Mouse (Mus musculus) CH12.LX (cell line): ENCODE measurements around the gene S100a13. TPM values are rescaled to one million over a fixed set of nuclear protein-coding genes. Genes with fewer than 3 reads are reported as not detected.

Source experiments
- DNase-seq: peaks from one replicate; pipeline ENCODE4 v3.0.0-alpha.2; 2013; ENCODE audit errors: extremely low read depth
- H3K27ac ChIP-seq: 2 replicates; pipeline ENCODE4 v1.5.1; 2012; ENCODE audit warnings: low read depth, mild to moderate bottlenecking, control low read depth, moderate library complexity; ENCODE audit not compliant: insufficient read depth
- H3K27me3 ChIP-seq: replicated peaks from 2 replicates; pipeline ENCODE3; 2012; ENCODE audit warnings: inconsistent platforms
- H3K36me3 ChIP-seq, 2 experiments: replicated peaks in 1 of 2; 2 replicates each; pipeline versions ENCODE3 to v1.6.1; 2012; ENCODE audit warnings: inconsistent platforms in 1 of 2, low read length in 1 of 2, mild to moderate bottlenecking in 1 of 2, mixed read lengths in 1 of 2, moderate library complexity in 1 of 2; ENCODE audit not compliant: control insufficient read depth in 1 of 2, insufficient read depth in 1 of 2
- H3K4me1 ChIP-seq, 2 experiments: 2 replicates each; pipeline ENCODE4 v1.6.1; 2012; ENCODE audit warnings: inconsistent platforms in 1 of 2, moderate library complexity in 1 of 2; ENCODE audit not compliant: insufficient read depth in 2 of 2, control insufficient read depth in 1 of 2
- H3K4me2 ChIP-seq: 2 replicates; pipeline ENCODE4 v1.6.1; 2012; ENCODE audit warnings: low read depth, mild to moderate bottlenecking, control low read depth; ENCODE audit not compliant: poor library complexity, insufficient read depth, severe bottlenecking
- H3K4me3 ChIP-seq, 3 experiments: fragments of 150-350 bp in 1 of 3; sonication (generic) in 1 of 3; replicated peaks in 1 of 3; 2 replicates each; pipeline versions ENCODE3 to v1.5.1; 2011 to 2012; ENCODE audit warnings: low read depth in 2 of 3, low read length in 2 of 3, mild to moderate bottlenecking in 2 of 3, moderate library complexity in 2 of 3, control low read depth in 1 of 3, improper control_type of control experiment in 1 of 3, inconsistent platforms in 1 of 3, mixed read lengths in 1 of 3; ENCODE audit not compliant: poor library complexity in 1 of 3
- H3K79me2 ChIP-seq: replicated peaks from 2 replicates; pipeline ENCODE4 v1.6.1; 2012; ENCODE audit warnings: mild to moderate bottlenecking, moderate library complexity; ENCODE audit not compliant: control insufficient read depth, poor library complexity, insufficient read depth, severe bottlenecking; ENCODE audit errors: extremely low read depth
- H3K9ac ChIP-seq: 2 replicates; pipeline ENCODE4 v1.6.1; 2012; ENCODE audit warnings: low read depth, mild to moderate bottlenecking, control low read depth, moderate library complexity; ENCODE audit not compliant: insufficient read depth
- H3K9me3 ChIP-seq: replicated peaks from 2 replicates; pipeline ENCODE3; 2012; ENCODE audit warnings: low read length, inconsistent platforms, mixed read lengths
- CHD2 ChIP-seq: IDR thresholded peaks from 2 replicates; pipeline ENCODE4 v1.6.1; 2011; ENCODE audit warnings: low read length, improper control_type of control experiment
- E2F4 ChIP-seq: IDR thresholded peaks from 2 replicates; pipeline ENCODE4 v1.6.1; 2011; ENCODE audit warnings: low read depth, low read length, improper control_type of control experiment; ENCODE audit not compliant: insufficient replicate concordance
- ETS1 ChIP-seq: conservative IDR thresholded peaks from 2 replicates; pipeline ENCODE4 v1.6.1; 2012; ENCODE audit warnings: low read depth, mild to moderate bottlenecking, inconsistent platforms, low read length, improper control_type of control experiment, moderate library complexity
- GABPA ChIP-seq: IDR thresholded peaks from 2 replicates; pipeline ENCODE4 v1.6.1; 2012; ENCODE audit warnings: low read depth, low read length, improper control_type of control experiment, inconsistent platforms; ENCODE audit not compliant: insufficient replicate concordance
- HCFC1 ChIP-seq: IDR thresholded peaks from 2 replicates; pipeline ENCODE4 v1.6.1; 2012; ENCODE audit warnings: low read depth, mild to moderate bottlenecking, inconsistent platforms, low read length, improper control_type of control experiment
- IRF4 ChIP-seq: IDR thresholded peaks from 2 replicates; pipeline ENCODE4 v1.6.1; 2014; ENCODE audit warnings: low read depth, mild to moderate bottlenecking, inconsistent platforms, low read length, improper control_type of control experiment
- JUND ChIP-seq: conservative IDR thresholded peaks from 2 replicates; pipeline ENCODE4 v1.6.1; 2011; ENCODE audit warnings: low read depth, low read length, improper control_type of control experiment
- MAZ ChIP-seq: IDR thresholded peaks from 2 replicates; pipeline ENCODE4 v1.6.1; 2012; ENCODE audit warnings: low read depth, mild to moderate bottlenecking, inconsistent platforms, low read length, improper control_type of control experiment, moderate library complexity
- MEF2A ChIP-seq: IDR thresholded peaks from 2 replicates; pipeline ENCODE4 v1.6.1; 2014; ENCODE audit warnings: low read depth, mild to moderate bottlenecking, inconsistent platforms, low read length, improper control_type of control experiment, borderline replicate concordance
- MXI1 ChIP-seq: IDR thresholded peaks from 2 replicates; pipeline ENCODE4 v1.6.1; 2011; ENCODE audit warnings: mild to moderate bottlenecking, low read depth, low read length, improper control_type of control experiment
- MYC ChIP-seq: IDR thresholded peaks from 2 replicates; pipeline ENCODE4 v1.6.1; 2011; ENCODE audit warnings: low read depth, mild to moderate bottlenecking, improper control_type of control experiment, low read length
- NELFE ChIP-seq: IDR thresholded peaks from 2 replicates; pipeline ENCODE4 v1.6.1; 2011; ENCODE audit warnings: low read depth, low read length, improper control_type of control experiment
- PAX5 ChIP-seq: IDR thresholded peaks from 2 replicates; pipeline ENCODE4 v1.6.1; 2012; ENCODE audit warnings: low read length, inconsistent platforms, mixed read lengths
- POLR2AphosphoS2 ChIP-seq: IDR thresholded peaks from 2 replicates; pipeline ENCODE4 v1.6.1; 2011; ENCODE audit warnings: low read depth, low read length, improper control_type of control experiment
- RAD21 ChIP-seq: IDR thresholded peaks from 2 replicates; pipeline ENCODE4 v1.6.1; 2011; ENCODE audit warnings: low read depth, mild to moderate bottlenecking, low read length, improper control_type of control experiment, moderate library complexity
- RCOR1 ChIP-seq: conservative IDR thresholded peaks from 2 replicates; pipeline ENCODE4 v1.6.1; 2012; ENCODE audit warnings: low read depth, mild to moderate bottlenecking, inconsistent platforms, low read length, improper control_type of control experiment
- SIN3A ChIP-seq: IDR thresholded peaks from 2 replicates; pipeline ENCODE4 v1.6.1; 2012; ENCODE audit warnings: low read length, improper control_type of control experiment, inconsistent platforms
- SMC3 ChIP-seq: IDR thresholded peaks from 2 replicates; pipeline ENCODE4 v1.6.1; 2011; ENCODE audit warnings: low read depth, low read length, improper control_type of control experiment
- USF1 ChIP-seq: IDR thresholded peaks from 2 replicates; pipeline ENCODE4 v1.6.1; 2014; ENCODE audit warnings: low read depth, mild to moderate bottlenecking, inconsistent platforms, low read length, improper control_type of control experiment
- USF2 ChIP-seq: conservative IDR thresholded peaks from 2 replicates; pipeline ENCODE4 v1.6.1; 2011; ENCODE audit warnings: low read depth, low read length, improper control_type of control experiment
- ZNF384 ChIP-seq: IDR thresholded peaks from 2 replicates; pipeline ENCODE4 v1.6.1; 2012; ENCODE audit warnings: low read depth, low read length, improper control_type of control experiment, inconsistent platforms
- dilution Hi-C: fragments of 300-500 bp; cut with MboI; formaldehyde crosslinking; loops from 2 replicates; pipeline ENCODE4 v1.14.3; 2020; ENCODE audit warnings: low sequenced_read_pairs; ENCODE audit not compliant: extremely low pct_unique_long_range_greater_than_20kb, extremely low pct_ligation_motif_present
- in situ Hi-C: fragments of 300-500 bp; cut with MboI; formaldehyde crosslinking; loops from 3 replicates; pipeline ENCODE4 v1.14.3; 2019; ENCODE audit warnings: low sequenced_read_pairs, low pct_ligation_motif_present, low pct_unique_long_range_greater_than_20kb, mixed read lengths
- polyA plus RNA-seq: library from polyadenylated mRNA; unstranded; fragments of >175 nt; gene quantifications from 2 replicates; pipeline ENCODE4 v1.2.1, GENCODE M21; 2012; ENCODE audit warnings: low read depth; ENCODE audit not compliant: insufficient read length
- total RNA-seq, 2 experiments: library from RNA; depleted of rRNA; stranded (reverse); fragments of 300-350 nt in 1 of 2; fragments of >200 nt in 1 of 2; gene quantifications; 2 replicates each; pipeline ENCODE4 v1.2.3; 2012 to 2014

Gene S100a13
- total and polyA plus RNA-seq, 3 experiments, result 19.3 to 41.6 (median 35.5) TPM

DNA sequence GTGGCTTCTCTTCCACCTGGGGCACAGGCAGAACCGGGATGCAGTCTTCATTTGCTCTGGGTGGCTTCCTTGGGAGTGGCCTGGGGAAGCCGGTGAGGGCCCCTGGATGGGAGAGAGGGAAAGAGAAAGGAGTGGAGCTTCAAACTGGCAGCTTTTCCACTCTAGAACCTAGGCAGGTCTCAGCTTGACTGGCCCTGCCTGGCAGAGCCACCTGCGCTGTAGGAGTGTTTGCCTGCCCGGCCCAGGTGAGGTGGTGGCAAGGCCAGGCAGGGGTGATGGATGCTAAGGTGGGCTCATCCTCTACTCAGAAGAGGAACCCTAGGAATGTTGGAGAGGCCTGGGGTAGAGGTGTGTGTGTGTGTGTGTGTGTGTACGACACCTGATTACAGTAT lies 23.7 kb downstream of the S100a13 start:
- no peak overlapping the region for H3K4me2 ChIP-seq
- DNase-seq, result no peak
- no peak overlapping the region for H3K27ac ChIP-seq
- H3K9me3 ChIP-seq, result no peaks in the 10 kb centered on the region
- in situ Hi-C loops (no loop called here), dilution Hi-C loops (no loop called here)
- no peaks in the 10 kb centered on the region for H3K79me2 ChIP-seq
- no peak for TF ChIP-seq MAZ
- TF ChIP-seq GABPA, result no peak
- TF ChIP-seq HCFC1, result no peak
- TF ChIP-seq SMC3, result no peak
- H3K27me3 ChIP-seq, result peaks cover 44% of the 10 kb centered on the region
- no peak overlapping the region for H3K4me3 ChIP-seq
- peaks cover 0 to 9% of the 10 kb centered on the region in 2 experiments; a peak in 2 of 4 replicates for H3K4me1 ChIP-seq
- H3K9ac ChIP-seq, result no peak overlapping the region
- H3K36me3 ChIP-seq, result no peaks in the 10 kb centered on the region

DNA sequence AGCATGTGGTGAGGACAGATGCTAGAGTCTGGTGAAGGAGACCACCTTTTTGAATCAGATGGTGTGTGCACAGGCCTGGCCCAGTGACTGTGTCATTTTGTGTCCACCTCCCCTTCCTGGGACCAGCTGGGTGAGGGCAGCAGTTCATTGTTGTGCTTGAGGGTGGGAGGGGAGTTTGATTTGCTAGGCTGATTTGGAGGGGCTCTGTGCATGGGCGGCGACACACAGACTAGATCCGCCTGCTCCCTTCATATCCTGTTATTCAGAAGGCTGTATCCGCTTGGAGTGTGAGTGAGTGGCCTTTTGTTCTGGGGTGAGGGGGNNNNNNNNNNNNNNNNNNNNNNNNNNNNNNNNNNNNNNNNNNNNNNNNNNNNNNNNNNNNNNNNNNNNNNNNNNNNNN lies 26.7 kb downstream of the S100a13 start:
- H3K4me1 ChIP-seq, result no peaks in the 10 kb centered on the region
- TF ChIP-seq MXI1, result no peak
- no peak for TF ChIP-seq GABPA
- no peak for TF ChIP-seq SMC3
- TF ChIP-seq MEF2A, result no peak
- TF ChIP-seq SIN3A, result no peak
- TF ChIP-seq POLR2AphosphoS2, result no peak
- no peak for TF ChIP-seq RCOR1
- no peak for TF ChIP-seq CHD2
- no peak for TF ChIP-seq JUND
- no peak for TF ChIP-seq ZNF384
- TF ChIP-seq E2F4, result no peak
- no peak for TF ChIP-seq ETS1
- TF ChIP-seq USF1, result no peak
- TF ChIP-seq MYC, result no peak
- no peak for TF ChIP-seq RAD21
- no peak for TF ChIP-seq USF2
- no peak for TF ChIP-seq PAX5
- TF ChIP-seq IRF4, result no peak
- no peak for TF ChIP-seq NELFE
- TF ChIP-seq, all 38 proteins: peak for 0
- Histone ChIP-seq H3K36me3 (no peaks in the 10 kb centered on the region), H3K9me3 (no peaks in the 10 kb centered on the region), H3K27me3 (peaks cover 58% of the 10 kb centered on the region), H3K27ac (no peak overlapping the region), H3K4me2 (no peak overlapping the region), H3K4me3 (no peak overlapping the region), H3K79me2 (no peaks in the 10 kb centered on the region), H3K9ac (no peak overlapping the region)
- dilution Hi-C loops (no loop called here), in situ Hi-C loops (no loop called here)
- no peak for DNase-seq
